Mouse (Mus musculus): ENCODE measurements around the gene Gm17655. TPM values are rescaled to one million over a fixed set of nuclear protein-coding genes. Genes with fewer than 3 reads are reported as not detected.
"Not testable (repeated sequence)": the region's sequence is repeated elsewhere in the genome, so short reads cannot be mapped to it uniquely, and the experiment has no call there.

The Gm17655 gene
- total and polyA plus RNA-seq, 2 experiments = 0.65 TPM; not detected in 1

DNA sequence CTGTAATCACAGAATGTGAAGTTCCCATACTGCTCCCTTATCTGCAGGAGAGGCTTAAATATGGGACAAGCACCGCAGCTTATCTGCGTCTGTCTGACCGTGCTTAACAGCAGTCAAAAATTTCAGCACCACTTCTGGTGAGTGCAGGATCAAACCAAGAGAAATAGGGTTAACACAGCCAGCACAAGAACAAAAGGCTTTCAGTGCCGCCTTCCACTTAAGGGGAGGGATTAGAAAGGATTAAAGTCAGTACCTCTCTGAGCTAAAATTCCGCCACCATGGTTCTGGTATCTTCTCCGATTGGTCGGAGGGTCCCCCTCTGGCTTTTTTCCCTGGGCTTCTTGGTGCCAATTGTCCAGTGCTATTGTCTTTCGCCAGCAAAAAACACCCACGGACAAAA, 49.0 kb downstream of the Gm17655 start:
- DNase-seq (ENCODE audit: extremely low read depth, low read depth, low spot score) = no peak
- 52% methylated on average over 9 of the region's 9 CpGs for WGBS
- Histone ChIP-seq H3K36me3 (ENCODE audit: control insufficient read depth, insufficient read depth, low read length) (no peaks in the 10 kb centered on the region), H3K27ac (replicated peaks; ENCODE audit: insufficient read depth, low read depth, low read length) (no peak overlapping the region), H3K4me1 (ENCODE audit: control insufficient read depth, insufficient read depth, low read length) (no peaks in the 10 kb centered on the region), H3K79me2 (ENCODE audit: control insufficient read depth, insufficient read depth, low read length) (no peaks in the 10 kb centered on the region), H3K4me3 (ENCODE audit: insufficient read depth, low read depth, low read length) (no peak overlapping the region), H3K9ac (ENCODE audit: low read depth, low read length) (no peak overlapping the region), H3K27me3 (ENCODE audit: control insufficient read depth, insufficient read depth, low read length) (no peaks in the 10 kb centered on the region)
- TF ChIP-seq POLR2A (IDR thresholded peaks at IDR 0.05; ENCODE audit: extremely low read depth, insufficient read depth, low read length) (no peak), CTCF (IDR thresholded peaks at IDR 0.05; ENCODE audit: low read depth, low read length) (no peak)

DNA sequence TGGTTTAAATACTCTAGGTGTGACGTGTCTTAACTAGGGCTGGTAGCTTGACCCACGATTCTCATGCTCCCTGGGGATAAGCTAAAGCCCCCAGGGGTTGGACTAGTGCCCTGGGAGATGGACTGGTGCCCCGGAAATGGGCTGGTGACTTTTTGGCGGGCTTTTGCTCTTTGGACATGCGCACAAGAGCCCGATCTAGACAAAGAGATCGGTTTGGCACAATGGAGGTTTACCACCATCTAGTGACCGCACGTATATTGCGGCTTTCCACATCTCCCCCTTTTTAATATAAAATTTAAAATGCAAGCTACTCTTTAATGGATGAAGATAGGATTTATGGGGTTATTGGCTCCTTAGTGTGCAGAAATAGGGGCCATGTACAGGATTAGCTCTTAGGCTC, 56.5 kb downstream of the Gm17655 start:
- H3K27ac ChIP-seq (replicated peaks; ENCODE audit: insufficient read depth, low read depth, low read length); DNase-seq (ENCODE audit: extremely low read depth, low read depth, low spot score); H3K4me1 ChIP-seq (ENCODE audit: control insufficient read depth, insufficient read depth, low read length); H3K79me2 ChIP-seq (ENCODE audit: control insufficient read depth, insufficient read depth, low read length); H3K36me3 ChIP-seq (ENCODE audit: control insufficient read depth, insufficient read depth, low read length); H3K4me3 ChIP-seq (ENCODE audit: insufficient read depth, low read depth, low read length); H3K9ac ChIP-seq (ENCODE audit: low read depth, low read length); H3K27me3 ChIP-seq (ENCODE audit: control insufficient read depth, insufficient read depth, low read length): not testable (repeated sequence)
- TF ChIP-seq CTCF (IDR thresholded peaks at IDR 0.05; ENCODE audit: low read depth, low read length) = 0 out of 2 replicates have a peak, but pooled peaks have one; percentile 8
- 80% methylated on average over 10 of the region's 10 CpGs for WGBS

Other genes with a start within 250 kb of the Gm17655 start
- gene Gm15446, start 149.1 kb downstream of the Gm17655 start, total RNA-seq (2014; rRNA removed) = 0.07 TPM in 1 of 2 replicates, not detected in the other
- gene Gm15446, start 149.1 kb downstream of the Gm17655 start, polyA plus RNA-seq (2012; rRNA removed) = 1.0 and 3.1 TPM in 2 replicates
- gene Zfp932, start 76.0 kb downstream of the Gm17655 start, total RNA-seq (2014; rRNA removed) = 2.7 and 7.2 TPM in 2 replicates
- 1.5 and 2.0 TPM in 2 replicates for gene Zfp932, start 76.0 kb downstream of the Gm17655 start, polyA plus RNA-seq (2012; rRNA removed)
- 1.7 and 2.9 TPM in 2 replicates for gene Gm35315, start 21.9 kb upstream of the Gm17655 start, total RNA-seq (2014; rRNA removed)
- gene Gm35315, start 21.9 kb upstream of the Gm17655 start, polyA plus RNA-seq (2012; rRNA removed) = 0.20 and 0.26 TPM in 2 replicates
- 0.13 and 0.92 TPM in 2 replicates for gene Plcxd1, start 27.5 kb upstream of the Gm17655 start, total RNA-seq (2014; rRNA removed)
- 0.62 and 2.0 TPM in 2 replicates for gene Plcxd1, start 27.5 kb upstream of the Gm17655 start, polyA plus RNA-seq (2012; rRNA removed)
- 9.0 and 10.7 TPM in 2 replicates for gene Gtpbp6, start 35.7 kb upstream of the Gm17655 start, total RNA-seq (2014; rRNA removed)
- 32.9 and 45.2 TPM in 2 replicates for gene Gtpbp6, start 35.7 kb upstream of the Gm17655 start, polyA plus RNA-seq (2012; rRNA removed)
- gene Zfp605, start 37.6 kb upstream of the Gm17655 start, total RNA-seq (2014; rRNA removed) = 2.5 and 2.6 TPM in 2 replicates
- 0.19 and 0.32 TPM in 2 replicates for gene Zfp605, start 37.6 kb upstream of the Gm17655 start, polyA plus RNA-seq (2012; rRNA removed)
- gene Chfr, start 63.3 kb upstream of the Gm17655 start, total RNA-seq (2014; rRNA removed) = 17.3 and 18.4 TPM in 2 replicates
- 19.8 and 19.9 TPM in 2 replicates for gene Chfr, start 63.3 kb upstream of the Gm17655 start, polyA plus RNA-seq (2012; rRNA removed)
- 11.6 TPM in 2 replicates for gene Golga3, start 104.2 kb upstream of the Gm17655 start, total RNA-seq (2014; rRNA removed)
- gene Golga3, start 104.2 kb upstream of the Gm17655 start, polyA plus RNA-seq (2012; rRNA removed) = 4.3 and 5.4 TPM in 2 replicates
- 16.5 and 17.0 TPM in 2 replicates for gene Ankle2, start 158.5 kb upstream of the Gm17655 start, total RNA-seq (2014; rRNA removed)
- 4.9 and 5.6 TPM in 2 replicates for gene Ankle2, start 158.5 kb upstream of the Gm17655 start, polyA plus RNA-seq (2012; rRNA removed)
- 15.1 and 16.7 TPM in 2 replicates for gene Pgam5, start 197.4 kb upstream of the Gm17655 start, total RNA-seq (2014; rRNA removed)
- 15.0 TPM in 2 replicates for gene Pgam5, start 197.4 kb upstream of the Gm17655 start, polyA plus RNA-seq (2012; rRNA removed)
- 238 and 259 TPM in 2 replicates for gene Pxmp2, start 213.7 kb upstream of the Gm17655 start, total RNA-seq (2014; rRNA removed)
- 163 and 206 TPM in 2 replicates for gene Pxmp2, start 213.7 kb upstream of the Gm17655 start, polyA plus RNA-seq (2012; rRNA removed)
- gene Pole, start 213.8 kb upstream of the Gm17655 start, total RNA-seq (2014; rRNA removed) = 1.9 and 3.1 TPM in 2 replicates
- 0.93 and 1.1 TPM in 2 replicates for gene Pole, start 213.8 kb upstream of the Gm17655 start, polyA plus RNA-seq (2012; rRNA removed)

Data from liver, adult 2 months (tissue).